Mouse (Mus musculus) MEL (cell line): Measurements from ENCODE around the gene Wdpcp. TPM values are rescaled to one million over a fixed set of nuclear protein-coding genes. Genes with fewer than 3 reads are reported as not detected.

ENCODE experiments used
- DNase-seq: peaks from one replicate; pipeline ENCODE4 v3.0.0; 2011; ENCODE audit warnings: low read depth, low spot score
- H3K27ac ChIP-seq: 2 replicates; pipeline ENCODE4 v1.5.1; 2012; ENCODE audit warnings: low read depth, mild to moderate bottlenecking, control low read depth, low read length, moderate library complexity; ENCODE audit not compliant: control insufficient read depth
- H3K27me3 ChIP-seq, 2 experiments: fragments of 150-350 bp in 1 of 2; sonication (generic) in 1 of 2; 2 replicates each; pipeline ENCODE4 v1.6.1; 2012; ENCODE audit warnings: low read length in 2 of 2, mild to moderate bottlenecking in 2 of 2, improper control_type of control experiment in 1 of 2, moderate library complexity in 1 of 2; ENCODE audit not compliant: insufficient read depth in 2 of 2, control insufficient read depth in 1 of 2
- H3K36me3 ChIP-seq, 2 experiments: 2 replicates each; pipeline ENCODE4 v1.6.1; 2012 to 2014; ENCODE audit warnings: low read length in 2 of 2, improper control_type of control experiment in 1 of 2, inconsistent platforms in 1 of 2, mild to moderate bottlenecking in 1 of 2; ENCODE audit not compliant: insufficient read depth in 2 of 2, control insufficient read depth in 1 of 2
- H3K4me1 ChIP-seq, 2 experiments: fragments of 150-350 bp in 1 of 2; sonication (generic) in 1 of 2; 2 replicates each; pipeline ENCODE4 v1.6.1; 2012; ENCODE audit warnings: low read length in 2 of 2, improper control_type of control experiment in 1 of 2, mild to moderate bottlenecking in 1 of 2; ENCODE audit not compliant: insufficient read depth in 2 of 2, control insufficient read depth in 1 of 2
- H3K4me3 ChIP-seq, 2 experiments: fragments of 150-350 bp in 1 of 2; sonication (generic) in 1 of 2; 2 replicates each; pipeline ENCODE4 v1.5.1; 2012; ENCODE audit warnings: low read depth in 2 of 2, low read length in 2 of 2, mild to moderate bottlenecking in 2 of 2, moderate library complexity in 2 of 2, control low read depth in 1 of 2, improper control_type of control experiment in 1 of 2; ENCODE audit not compliant: control insufficient read depth in 1 of 2, insufficient read depth in 1 of 2
- H3K79me2 ChIP-seq: 2 replicates; pipeline ENCODE4 v1.6.1; 2012; ENCODE audit warnings: mild to moderate bottlenecking, low read length, moderate library complexity; ENCODE audit not compliant: control insufficient read depth, poor library complexity, insufficient read depth
- H3K9ac ChIP-seq: 2 replicates; pipeline ENCODE4 v1.6.1; 2012; ENCODE audit warnings: low read depth, mild to moderate bottlenecking, control low read depth, low read length, moderate library complexity; ENCODE audit not compliant: control insufficient read depth, poor library complexity, severe bottlenecking
- H3K9me3 ChIP-seq: fragments of 150-350 bp; sonication (generic); replicated peaks from 2 replicates; pipeline ENCODE4 v1.6.1; 2012; ENCODE audit warnings: mild to moderate bottlenecking, low read length, improper control_type of control experiment, moderate library complexity; ENCODE audit not compliant: insufficient read depth
- ELF1 ChIP-seq: IDR thresholded peaks from 2 replicates; pipeline ENCODE4 v1.6.1; 2014; ENCODE audit warnings: low read depth, mild to moderate bottlenecking, inconsistent platforms, low read length, improper control_type of control experiment, moderate library complexity
- ETS1 ChIP-seq: IDR thresholded peaks from 2 replicates; pipeline ENCODE4 v1.6.1; 2012; ENCODE audit warnings: low read depth, mild to moderate bottlenecking, inconsistent platforms, low read length, improper control_type of control experiment, moderate library complexity
- GABPA ChIP-seq: IDR thresholded peaks from 2 replicates; pipeline ENCODE4 v1.6.1; 2012; ENCODE audit warnings: low read depth, mild to moderate bottlenecking, inconsistent platforms, low read length, improper control_type of control experiment, moderate library complexity
- GATA1 ChIP-seq: IDR thresholded peaks from 2 replicates; pipeline ENCODE4 v1.6.1; 2011; ENCODE audit warnings: low read depth, low read length, improper control_type of control experiment
- HCFC1 ChIP-seq: IDR thresholded peaks from 2 replicates; pipeline ENCODE4 v1.6.1; 2012; ENCODE audit warnings: low read depth, mild to moderate bottlenecking, inconsistent platforms, low read length, improper control_type of control experiment, moderate library complexity
- MAFK ChIP-seq: IDR thresholded peaks from 2 replicates; pipeline ENCODE4 v1.6.1; 2011; ENCODE audit warnings: low read depth, mild to moderate bottlenecking, low read length, improper control_type of control experiment, borderline replicate concordance
- MAZ ChIP-seq: IDR thresholded peaks from 2 replicates; pipeline ENCODE4 v1.6.1; 2012; ENCODE audit warnings: low read depth, mild to moderate bottlenecking, inconsistent platforms, low read length, improper control_type of control experiment
- MEF2A ChIP-seq: IDR thresholded peaks from 2 replicates; pipeline ENCODE4 v1.6.1; 2014; ENCODE audit warnings: low read depth, mild to moderate bottlenecking, inconsistent platforms, low read length, improper control_type of control experiment; ENCODE audit not compliant: poor library complexity, insufficient replicate concordance, severe bottlenecking; ENCODE audit errors: extremely low read depth
- MXI1 ChIP-seq: IDR thresholded peaks from 2 replicates; pipeline ENCODE4 v1.6.1; 2011; ENCODE audit warnings: mild to moderate bottlenecking, low read depth, low read length, improper control_type of control experiment
- MYB ChIP-seq: IDR thresholded peaks from 2 replicates; pipeline ENCODE4 v1.6.1; 2011; ENCODE audit warnings: mild to moderate bottlenecking, low read depth, low read length, improper control_type of control experiment
- MYC ChIP-seq: IDR thresholded peaks from 2 replicates; pipeline ENCODE4 v1.6.1; 2011; ENCODE audit warnings: low read depth, mild to moderate bottlenecking, low read length, improper control_type of control experiment, moderate library complexity
- POLR2A ChIP-seq, 2 experiments: IDR thresholded peaks; 2 replicates each; pipeline ENCODE4 v1.6.1; 2011 to 2012; ENCODE audit warnings: low read length in 2 of 2, mild to moderate bottlenecking in 2 of 2, control low read depth in 1 of 2, improper control_type of control experiment in 1 of 2, low read depth in 1 of 2, moderate library complexity in 1 of 2; ENCODE audit not compliant: control insufficient read depth in 1 of 2, insufficient read depth in 1 of 2, poor library complexity in 1 of 2
- POLR2AphosphoS2 ChIP-seq: IDR thresholded peaks from 2 replicates; pipeline ENCODE4 v1.6.1; 2011; ENCODE audit warnings: low read length, improper control_type of control experiment
- RCOR1 ChIP-seq: IDR thresholded peaks from 2 replicates; pipeline ENCODE4 v1.6.1; 2012; ENCODE audit warnings: low read depth, mild to moderate bottlenecking, inconsistent platforms, low read length, improper control_type of control experiment
- SIN3A ChIP-seq: IDR thresholded peaks from 2 replicates; pipeline ENCODE4 v1.6.1; 2012; ENCODE audit warnings: low read length, improper control_type of control experiment, inconsistent platforms
- TAL1 ChIP-seq: IDR thresholded peaks from 2 replicates; pipeline ENCODE4 v1.6.1; 2012; ENCODE audit warnings: mild to moderate bottlenecking, inconsistent platforms, low read length, moderate library complexity, mixed read lengths
- TBP ChIP-seq: IDR thresholded peaks from 2 replicates; pipeline ENCODE4 v1.8.0; 2011; ENCODE audit warnings: low read depth, low read length, improper control_type of control experiment
- TCF12 ChIP-seq: IDR thresholded peaks from 2 replicates; pipeline ENCODE4 v1.6.1; 2014; ENCODE audit warnings: low read depth, mild to moderate bottlenecking, inconsistent platforms, low read length, improper control_type of control experiment, moderate library complexity
- USF1 ChIP-seq: IDR thresholded peaks from 2 replicates; pipeline ENCODE4 v1.6.1; 2014; ENCODE audit warnings: low read depth, mild to moderate bottlenecking, inconsistent platforms, low read length, improper control_type of control experiment, moderate library complexity
- USF2 ChIP-seq, 2 experiments: IDR thresholded peaks; 2 replicates each; pipeline ENCODE4 v1.6.1; 2011 to 2012; ENCODE audit warnings: improper control_type of control experiment in 2 of 2, low read length in 2 of 2, borderline replicate concordance in 1 of 2, inconsistent platforms in 1 of 2, low read depth in 1 of 2, mild to moderate bottlenecking in 1 of 2; ENCODE audit not compliant: insufficient read depth in 1 of 2
- ZKSCAN1 ChIP-seq: IDR thresholded peaks from 2 replicates; pipeline ENCODE4 v1.6.1; 2012; ENCODE audit warnings: low read depth, mild to moderate bottlenecking, inconsistent platforms, low read length, improper control_type of control experiment, moderate library complexity
- ZMIZ1 ChIP-seq: IDR thresholded peaks from 2 replicates; pipeline ENCODE4 v1.6.1; 2012; ENCODE audit warnings: low read depth, mild to moderate bottlenecking, inconsistent platforms, low read length, improper control_type of control experiment, moderate library complexity
- ZNF384 ChIP-seq: IDR thresholded peaks from 2 replicates; pipeline ENCODE4 v1.6.1; 2012; ENCODE audit warnings: low read depth, mild to moderate bottlenecking, inconsistent platforms, low read length, improper control_type of control experiment
- polyA plus RNA-seq, 2 experiments: library from polyadenylated mRNA; stranded (reverse) in 1 of 2; unstranded in 1 of 2; fragments of >175 nt in 1 of 2; fragments of >200 nt in 1 of 2; gene quantifications; 2 replicates each; pipeline versions ENCODE4 v1.2.1 to v1.2.4; 2012; ENCODE audit warnings: low replicate concordance in 2 of 2, low read depth in 1 of 2; ENCODE audit not compliant: insufficient read length in 2 of 2, insufficient read depth in 1 of 2, missing spikeins in 1 of 2
- total RNA-seq: library from RNA; depleted of rRNA; stranded (reverse); fragments of 300-350 nt; gene quantifications from 2 replicates; pipeline ENCODE4 v1.2.3, GENCODE M21; 2012

The Wdpcp gene
- total and polyA plus RNA-seq, 3 experiments = 0.81 to 1.3 TPM; not detected in 1

- Histone ChIP-seq H3K79me2 (no peaks in the 10 kb centered on the region), H3K9me3 (no peaks in the 10 kb centered on the region), H3K27ac (no peak overlapping the region), H3K4me3 (no peak overlapping the region), H3K9ac (no peak overlapping the region), H3K27me3 (no peaks in the 10 kb centered on the region), H3K36me3 (no peaks in the 10 kb centered on the region), H3K4me1 (no peaks in the 10 kb centered on the region)
- TF ChIP-seq ZKSCAN1 (no peak), RCOR1 (no peak), SIN3A (no peak), TBP (no peak), ZNF384 (no peak), GABPA (no peak), MAFK (no peak), USF2 (IDR thresholded peaks at IDR 0.05; ENCODE audit: borderline replicate concordance in 1 of 2, insufficient read depth in 1 of 2, low read depth in 1 of 2, low read length in 2 of 2) (no peak), USF1 (no peak), MEF2A (no peak), MYC (no peak), ZMIZ1 (no peak), TCF12 (no peak), MAZ (no peak), TAL1 (no peak), POLR2A (IDR thresholded peaks at IDR 0.05; ENCODE audit: control insufficient read depth in 1 of 2, insufficient read depth in 1 of 2, low read depth in 1 of 2, low read length in 2 of 2, poor library complexity in 1 of 2) (no peak), MXI1 (no peak), HCFC1 (no peak), ETS1 (no peak), MYB (no peak)
- DNase-seq = no peak
Measured at GRCm38 (mm10) chr11:21729961-21730360, 157.9 kb downstream of the Wdpcp start.

GRCm38 (mm10) chr11:21735272-21735671 lies 163.2 kb downstream of the Wdpcp start:
- no peaks in the 10 kb centered on the region; a peak in 1 of 4 replicates for H3K27me3 ChIP-seq
- H3K4me1 ChIP-seq = no peaks in the 10 kb centered on the region
- no peaks in the 10 kb centered on the region for H3K36me3 ChIP-seq
- H3K9ac ChIP-seq = no peak overlapping the region
- H3K4me3 ChIP-seq = no peak overlapping the region
- H3K79me2 ChIP-seq = no peaks in the 10 kb centered on the region
- DNase-seq = no peak
- TF ChIP-seq MAFK (no peak), ZMIZ1 (no peak), ZNF384 (no peak), ELF1 (no peak), MEF2A (no peak), GATA1 (no peak), MXI1 (no peak), POLR2AphosphoS2 (no peak)
- no peak overlapping the region for H3K27ac ChIP-seq
- no peaks in the 10 kb centered on the region for H3K9me3 ChIP-seq
